Mouse (Mus musculus) ES-E14 (cell line): ENCODE measurements at regions not wholly inside any gene's neighbourhood (a gene's known extent, or its start where the extent isn't known, plus 50 kb on each side); places are given as distances from the start of the nearest gene placed in this dataset.

ENCODE experiments used
- DNase-seq: peaks from one replicate; pipeline ENCODE4 v3.0.0-alpha.2; 2013; ENCODE audit warnings: low read depth, low spot score
- H3K27ac ChIP-seq: 2 replicates; pipeline ENCODE4 v1.5.1; 2012; ENCODE audit warnings: low read depth, mild to moderate bottlenecking, low read length, moderate library complexity, mixed read lengths; ENCODE audit not compliant: poor library complexity, insufficient read depth, severe bottlenecking
- H3K36me3 ChIP-seq: 2 replicates; pipeline ENCODE4 v1.6.1; 2012; ENCODE audit warnings: mild to moderate bottlenecking, low read length, moderate library complexity, mixed read lengths; ENCODE audit not compliant: control insufficient read depth, poor library complexity, insufficient read depth, severe bottlenecking
- H3K4me1 ChIP-seq, 2 experiments: fragments of 150-350 bp in 1 of 2; sonication (generic) in 1 of 2; 2 replicates each; pipeline ENCODE4 v1.6.1; 2012; ENCODE audit warnings: low read length in 2 of 2, mild to moderate bottlenecking in 1 of 2, mixed read lengths in 1 of 2; ENCODE audit not compliant: control insufficient read depth in 2 of 2, insufficient read depth in 2 of 2, poor library complexity in 1 of 2
- H3K4me3 ChIP-seq, 2 experiments: fragments of 150-350 bp in 1 of 2; sonication (generic) in 1 of 2; 2 replicates each; pipeline ENCODE4 v1.5.1; 2012; ENCODE audit warnings: low read length in 2 of 2, low read depth in 1 of 2, mild to moderate bottlenecking in 1 of 2, mixed read lengths in 1 of 2; ENCODE audit not compliant: insufficient read depth in 1 of 2, poor library complexity in 1 of 2, severe bottlenecking in 1 of 2
- H3K9ac ChIP-seq: 2 replicates; pipeline ENCODE4 v1.6.1; 2012; ENCODE audit warnings: low read depth, mild to moderate bottlenecking, low read length, mixed read lengths; ENCODE audit not compliant: poor library complexity, insufficient read depth, severe bottlenecking
- H3K9me3 ChIP-seq: fragments of 150-350 bp; sonication (generic); 2 replicates; pipeline ENCODE4 v1.6.1; 2012; ENCODE audit warnings: low read depth, mild to moderate bottlenecking, low read length; ENCODE audit not compliant: control insufficient read depth, insufficient read depth
- CHD2 ChIP-seq: IDR thresholded peaks from 2 replicates; pipeline ENCODE4 v1.6.1; 2014; ENCODE audit warnings: mild to moderate bottlenecking, low read depth, low read length, inconsistent platforms
- HCFC1 ChIP-seq: IDR thresholded peaks from 2 replicates; pipeline ENCODE4 v1.6.1; 2012; ENCODE audit warnings: low read length, inconsistent platforms, borderline replicate concordance; ENCODE audit not compliant: insufficient read depth
- MAFK ChIP-seq: IDR thresholded peaks from 2 replicates; pipeline ENCODE4 v1.6.1; 2014; ENCODE audit warnings: mild to moderate bottlenecking, low read depth, low read length, inconsistent platforms; ENCODE audit not compliant: insufficient read depth
- ZC3H11A ChIP-seq: IDR thresholded peaks from 2 replicates; pipeline ENCODE4 v1.6.1; 2012; ENCODE audit warnings: low read depth, mild to moderate bottlenecking, inconsistent platforms, low read length, borderline replicate concordance
- ZNF384 ChIP-seq: IDR thresholded peaks from 2 replicates; pipeline ENCODE4 v1.6.1; 2012; ENCODE audit warnings: low read depth, low read length, inconsistent platforms
- in situ Hi-C, 2 experiments: fragments of 600-800 bp; cut with MboI; formaldehyde crosslinking; loops; one replicate each; pipeline ENCODE4 v1.15.1; 2025; ENCODE audit warnings: low sequenced_read_pairs in 2 of 2, inconsistent platforms in 1 of 2; ENCODE audit not compliant: unreplicated experiment in 2 of 2

DNA sequence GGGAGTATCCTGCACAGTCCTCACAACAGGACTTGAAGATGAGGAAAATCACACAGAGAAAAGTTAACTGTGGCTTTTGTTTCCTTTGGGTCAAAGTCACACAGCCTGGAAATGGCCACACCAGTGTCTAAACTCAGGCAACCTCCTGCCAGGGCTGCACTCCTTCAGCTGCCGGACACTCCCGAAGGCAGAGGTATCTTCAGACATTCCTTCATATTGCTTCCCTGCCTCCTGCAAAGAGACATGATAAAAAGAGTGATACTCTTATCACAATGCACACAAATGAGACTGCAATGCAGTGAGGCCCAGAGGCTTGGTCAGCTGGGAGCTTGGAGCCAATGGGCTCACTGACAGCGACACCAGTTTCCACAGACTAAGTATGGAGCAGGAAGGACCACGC, 243.4 kb upstream of the Smlr1 start:
- in situ Hi-C loops, result no loop called here
- no peak for DNase-seq
- no peaks in the 10 kb centered on the region for H3K9me3 ChIP-seq
- no peak overlapping the region for H3K27ac ChIP-seq
- no peaks in the 10 kb centered on the region for H3K36me3 ChIP-seq
- no peaks in the 10 kb centered on the region for H3K4me1 ChIP-seq
- TF ChIP-seq ZNF384 (no peak), MAFK (no peak), HCFC1 (no peak), CHD2 (no peak), ZC3H11A (no peak)
- no peak overlapping the region for H3K4me3 ChIP-seq
- no peak overlapping the region for H3K9ac ChIP-seq

DNA sequence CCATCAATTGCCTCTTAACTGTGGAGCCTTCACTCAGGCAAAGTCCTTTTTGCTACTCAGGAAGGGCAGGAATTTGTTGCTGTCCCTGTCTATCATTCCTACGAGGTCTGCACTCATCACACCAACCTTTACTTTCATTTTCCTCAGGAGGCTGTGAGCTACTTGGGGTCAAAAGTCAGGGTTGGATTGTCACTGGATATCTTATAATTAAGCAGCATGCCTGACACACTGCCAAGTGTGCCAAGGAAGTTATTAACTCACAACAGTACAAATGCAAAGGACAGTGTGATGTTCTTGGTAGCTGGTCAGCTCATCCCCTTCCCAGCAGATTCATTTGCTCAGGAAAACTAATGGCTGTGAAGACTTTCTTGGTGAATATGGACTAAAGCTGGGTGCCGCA, 241.7 kb upstream of the Smlr1 start:
- Histone ChIP-seq H3K4me3 (no peak overlapping the region), H3K9me3 (no peaks in the 10 kb centered on the region), H3K4me1 (no peaks in the 10 kb centered on the region), H3K9ac (no peak overlapping the region), H3K36me3 (no peaks in the 10 kb centered on the region), H3K27ac (no peak overlapping the region)
- TF ChIP-seq MAFK, result no peak
- no peak for TF ChIP-seq CHD2
- TF ChIP-seq ZC3H11A, result no peak
- no peak for TF ChIP-seq ZNF384
- no peak for TF ChIP-seq HCFC1
- in situ Hi-C loops, result no loop called here
- DNase-seq, result no peak

DNA sequence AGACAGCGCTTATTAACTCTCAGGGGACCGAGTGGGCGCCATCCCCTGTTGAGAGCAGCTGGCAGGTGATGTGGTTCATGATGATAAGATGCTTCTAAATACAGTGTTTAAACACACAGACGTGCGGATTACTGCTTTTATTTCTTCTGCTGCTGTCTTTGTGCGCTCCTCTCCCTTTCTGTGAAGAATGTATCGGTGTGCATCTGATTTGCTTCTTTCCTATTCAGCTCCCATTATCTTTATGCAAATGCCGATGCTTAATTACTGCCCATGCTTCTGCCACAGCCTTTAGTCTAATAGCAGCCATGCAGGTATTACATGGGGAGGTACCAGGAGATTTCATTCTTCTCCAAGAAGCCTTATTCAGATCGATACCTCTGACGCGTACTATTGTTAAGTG, 240.6 kb upstream of the Smlr1 start:
- no peaks in the 10 kb centered on the region for H3K36me3 ChIP-seq
- TF ChIP-seq HCFC1, result no peak
- TF ChIP-seq ZNF384, result no peak
- no peak for TF ChIP-seq CHD2
- no peak for TF ChIP-seq MAFK
- no peak for TF ChIP-seq ZC3H11A

DNA sequence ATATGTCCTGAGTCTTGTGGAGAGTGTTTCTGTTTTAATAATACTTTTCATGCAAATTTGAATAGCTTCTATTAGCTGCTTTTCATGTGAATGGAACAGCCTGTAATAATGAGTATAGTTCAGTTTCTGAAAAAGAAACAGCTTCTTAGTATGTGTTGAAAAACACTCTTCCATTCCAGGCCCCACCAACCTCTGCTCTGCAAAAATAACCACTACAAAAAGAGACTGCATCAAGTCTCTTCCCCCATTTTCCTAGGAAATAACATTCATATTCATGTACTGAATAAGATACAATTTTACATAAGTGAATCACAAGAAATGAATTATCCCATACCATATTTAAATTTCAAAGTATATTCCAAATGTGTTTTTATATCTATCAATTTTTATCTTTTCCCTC, 234.0 kb upstream of the Smlr1 start:
- H3K9me3 ChIP-seq, result no peaks in the 10 kb centered on the region
- in situ Hi-C loops, result no loop called here

More for the DNA sequence above, 240.6 kb upstream of the Smlr1 start:
- Histone ChIP-seq H3K4me3 (no peak overlapping the region), H3K27ac (no peak overlapping the region), H3K9me3 (no peaks in the 10 kb centered on the region), H3K4me1 (no peaks in the 10 kb centered on the region), H3K9ac (no peak overlapping the region)
- DNase-seq, result no peak
- in situ Hi-C loops, result no loop called here

DNA sequence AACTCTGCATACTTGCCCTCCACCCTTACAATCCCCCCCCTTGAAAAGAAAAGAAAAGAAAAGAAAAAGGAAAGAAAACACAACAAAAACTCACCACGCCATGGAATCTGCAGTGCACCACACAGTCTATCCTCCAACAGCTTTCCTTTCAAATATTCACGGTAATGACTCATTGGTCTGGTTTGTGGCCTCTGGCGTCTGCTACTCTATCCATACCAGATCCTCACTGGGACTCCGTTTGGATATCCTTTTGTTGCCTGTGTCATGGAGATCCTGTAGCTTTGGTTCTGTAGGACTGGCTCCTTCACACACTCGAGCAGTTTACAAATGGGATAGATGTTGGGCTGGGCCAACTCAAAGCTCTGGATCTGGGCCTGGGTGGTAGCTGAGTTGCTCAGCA, 232.4 kb upstream of the Smlr1 start:
- TF ChIP-seq ZC3H11A (no peak), CHD2 (no peak), MAFK (no peak), ZNF384 (no peak), HCFC1 (no peak)
- no peak overlapping the region; the same call in 1 of the 2 replicates for H3K27ac ChIP-seq
- H3K9me3 ChIP-seq, result no peaks in the 10 kb centered on the region
- no peak for DNase-seq
- no peak overlapping the region for H3K9ac ChIP-seq
- in situ Hi-C loops, result no loop called here
- no peaks in the 10 kb centered on the region for H3K4me1 ChIP-seq
- H3K36me3 ChIP-seq, result no peaks in the 10 kb centered on the region
- no peak overlapping the region for H3K4me3 ChIP-seq

More for the DNA sequence above, 234.0 kb upstream of the Smlr1 start:
- Histone ChIP-seq H3K27ac (no peak overlapping the region), H3K36me3 (no peaks in the 10 kb centered on the region), H3K4me3 (no peak overlapping the region), H3K4me1 (no peaks in the 10 kb centered on the region), H3K9ac (no peak overlapping the region)
- TF ChIP-seq HCFC1 (no peak), ZNF384 (no peak), ZC3H11A (no peak), CHD2 (no peak), MAFK (no peak)
- no peak for DNase-seq
